22 mouse cellular contexts compared by ENCODE assay signal in the genomic region with DNA sequence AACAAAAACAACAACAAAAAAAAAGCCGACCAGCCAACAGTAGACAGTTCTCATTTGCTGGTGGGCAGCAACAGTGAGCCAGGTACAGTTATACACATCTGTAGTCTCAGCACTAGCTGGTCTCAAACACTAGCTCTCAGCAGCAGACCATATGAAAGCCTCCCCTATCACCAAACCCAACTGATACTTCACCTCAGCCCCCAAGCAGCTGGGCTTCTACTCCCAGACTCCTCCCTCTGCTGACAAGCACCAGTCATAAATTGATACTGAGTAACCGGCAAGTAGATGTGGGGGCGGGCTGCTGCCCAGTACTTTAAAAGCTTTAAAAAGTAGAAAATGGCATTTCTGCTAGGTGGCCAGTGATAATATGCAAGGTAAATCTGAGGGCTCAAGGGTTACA. TPM values are rescaled to one million over a fixed set of nuclear protein-coding genes. Genes with fewer than 3 reads are reported as not detected.
DNase-seq lines count a peak whose midpoint lies in the region; ATAC-seq and TF ChIP-seq lines count a peak whose summit lies in the region.
"Had no signal": no experiment of that assay in that cellular context is flagged by ENCODE, and none has a peak within 500 bp of the region (broad histone marks: within the 10 kb centered on the region; RNA-seq: fewer than 3 reads in every experiment).

No protein-coding gene starts in this region.

- no peak overlapping the region for H3K4me2 ChIP-seq in heart, embryonic 13.5 days
- H3K4me2 ChIP-seq in kidney, embryonic 16.5 days (replicated peaks; ENCODE audit: low read depth, low read length), result no peak overlapping the region
- H3K4me2 ChIP-seq in embryonic facial prominence, embryonic 15.5 days (replicated peaks), result no peak overlapping the region
- no peak overlapping the region for H3K4me2 ChIP-seq in limb, embryonic 14.5 days (replicated peaks; ENCODE audit: low read depth, low read length, severe bottlenecking)
- H3K4me2 ChIP-seq: forebrain, embryonic 12.5 days; hindbrain, embryonic 13.5 days; liver, embryonic 11.5 days; midbrain, embryonic 11.5 days; neural tube, embryonic 15.5 days; stomach, embryonic 15.5 days had no signal

- no peak for TF ChIP-seq POLR2A in limb, embryonic 14.5 days (IDR thresholded peaks at IDR 0.05; ENCODE audit: borderline replicate concordance, extremely low read depth, insufficient read depth, insufficient read length)

- no peaks in the 10 kb centered on the region for H3K27me3 ChIP-seq in heart, embryonic 13.5 days (replicated peaks)
- no peaks in the 10 kb centered on the region for H3K27me3 ChIP-seq in kidney, embryonic 16.5 days (ENCODE audit: insufficient read depth, low read length)
- no peaks in the 10 kb centered on the region for H3K27me3 ChIP-seq in embryonic facial prominence, embryonic 15.5 days
- no peaks in the 10 kb centered on the region for H3K27me3 ChIP-seq in limb, embryonic 14.5 days (ENCODE audit: control insufficient read depth, insufficient read depth, low read length)
- H3K27me3 ChIP-seq: forebrain, embryonic 12.5 days; hindbrain, embryonic 13.5 days; neural tube, embryonic 15.5 days; stomach, embryonic 15.5 days had no signal

- H3K9me3 ChIP-seq in heart, embryonic 13.5 days, result no peaks in the 10 kb centered on the region
- H3K9me3 ChIP-seq in kidney, embryonic 16.5 days (ENCODE audit: low read length), result no peaks in the 10 kb centered on the region
- H3K9me3 ChIP-seq in embryonic facial prominence, embryonic 15.5 days (replicated peaks), result no peaks in the 10 kb centered on the region
- H3K9me3 ChIP-seq in limb, embryonic 14.5 days (ENCODE audit: control insufficient read depth, low read length), result no peaks in the 10 kb centered on the region
- H3K9me3 ChIP-seq: forebrain, embryonic 12.5 days; hindbrain, embryonic 13.5 days; neural tube, embryonic 15.5 days; stomach, embryonic 15.5 days had no signal

- H3K4me3 ChIP-seq in heart, embryonic 13.5 days, result no peak overlapping the region
- no peak overlapping the region for H3K4me3 ChIP-seq in kidney, embryonic 16.5 days (ENCODE audit: low read length)
- no peak overlapping the region for H3K4me3 ChIP-seq in embryonic facial prominence, embryonic 15.5 days (replicated peaks)
- H3K4me3 ChIP-seq in limb, embryonic 14.5 days (replicated peaks; ENCODE audit: low read length), result no peak overlapping the region
- H3K4me3 ChIP-seq: forebrain, embryonic 12.5 days; hindbrain, embryonic 13.5 days; neural tube, embryonic 15.5 days; stomach, embryonic 15.5 days had no signal

- no peaks in the 10 kb centered on the region for H3K36me3 ChIP-seq in heart, embryonic 13.5 days
- no peaks in the 10 kb centered on the region for H3K36me3 ChIP-seq in kidney, embryonic 16.5 days (ENCODE audit: insufficient read depth, low read length)
- H3K36me3 ChIP-seq in embryonic facial prominence, embryonic 15.5 days, result no peaks in the 10 kb centered on the region
- no peaks in the 10 kb centered on the region for H3K36me3 ChIP-seq in limb, embryonic 14.5 days (ENCODE audit: control insufficient read depth, insufficient read depth, low read length)
- H3K36me3 ChIP-seq: forebrain, embryonic 12.5 days; hindbrain, embryonic 13.5 days; neural tube, embryonic 15.5 days; stomach, embryonic 15.5 days had no signal

- DNase-seq in heart, adult 18-20 months, result no peak
- no peak for DNase-seq in kidney, postnatal 36 days
- peak; percentile 37 for DNase-seq in limb, embryonic 14.5 days (ENCODE audit: low spot score)
- DNase-seq in layer of hippocampus, postnatal 25 days (ENCODE audit: extremely low spot score in 1 of 2, low spot score in 1 of 2), result no peak
- DNase-seq: adrenal gland, postnatal 14 days; cerebellum, adult 8-10 months; cerebellum, postnatal 36 days; kidney, postnatal 10 days; liver, postnatal 0 days; lung, postnatal 14 days; thymus, adult 2 months; thymus, postnatal 4 days had no signal

- H3K9ac ChIP-seq in heart, embryonic 13.5 days, result no peak overlapping the region
- H3K9ac ChIP-seq in kidney, embryonic 16.5 days (replicated peaks; ENCODE audit: low read length), result no peak overlapping the region
- no peak overlapping the region for H3K9ac ChIP-seq in embryonic facial prominence, embryonic 15.5 days
- no peak overlapping the region for H3K9ac ChIP-seq in limb, embryonic 14.5 days (ENCODE audit: low read depth, low read length, severe bottlenecking)
- H3K9ac ChIP-seq: forebrain, embryonic 12.5 days; hindbrain, embryonic 13.5 days; liver, postnatal 0 days; neural tube, embryonic 15.5 days; stomach, embryonic 15.5 days had no signal

- no peak for ATAC-seq in heart, embryonic 13.5 days (ENCODE audit: extremely low read depth, insufficient number of reproducible peaks, low FRiP score, low TSS enrichment)
- ATAC-seq in kidney, embryonic 16.5 days (ENCODE audit: low FRiP score, low TSS enrichment), result peak; percentile 50; the same call in 1 of the 2 replicates
- no peak for ATAC-seq in embryonic facial prominence, embryonic 15.5 days (ENCODE audit: insufficient number of reproducible peaks, low FRiP score, low TSS enrichment, low read depth)
- ATAC-seq in limb, embryonic 14.5 days (ENCODE audit: low FRiP score, low read depth), result peak; percentile 66
- ATAC-seq: liver, postnatal 0 days had no signal

- 0 out of 2 replicates have a peak overlapping the region, but pooled peaks have one; percentile 15 for H3K27ac ChIP-seq in heart, embryonic 13.5 days (replicated peaks)
- H3K27ac ChIP-seq in kidney, embryonic 16.5 days (ENCODE audit: low read length), result no peak overlapping the region
- H3K27ac ChIP-seq in embryonic facial prominence, embryonic 15.5 days (replicated peaks), result peak overlapping the region; percentile 67
- H3K27ac ChIP-seq in limb, embryonic 14.5 days (replicated peaks; ENCODE audit: low read depth, low read length), result no peak overlapping the region
- H3K27ac ChIP-seq: forebrain, embryonic 12.5 days; hindbrain, embryonic 13.5 days; neural tube, embryonic 15.5 days; stomach, embryonic 15.5 days had no signal

- WGBS in heart, embryonic 13.5 days, result 37% methylated on average over 3 of the region's 3 CpGs
- 39% methylated on average over 3 of the region's 3 CpGs for WGBS in kidney, embryonic 16.5 days
- 49% methylated on average over 3 of the region's 3 CpGs for WGBS in embryonic facial prominence, embryonic 15.5 days
- 43% methylated on average over 3 of the region's 3 CpGs for WGBS in limb, embryonic 14.5 days

- H3K4me1 ChIP-seq in heart, embryonic 13.5 days, result peaks cover 30% of the 10 kb centered on the region
- peaks cover 21% of the 10 kb centered on the region for H3K4me1 ChIP-seq in kidney, embryonic 16.5 days (ENCODE audit: insufficient read depth, low read length)
- H3K4me1 ChIP-seq in embryonic facial prominence, embryonic 15.5 days, result peaks cover 33% of the 10 kb centered on the region
- H3K4me1 ChIP-seq in limb, embryonic 14.5 days (ENCODE audit: control insufficient read depth, insufficient read depth, low read length), result peaks cover 26% of the 10 kb centered on the region
- H3K4me1 ChIP-seq: forebrain, embryonic 12.5 days; hindbrain, embryonic 13.5 days had no signal

RNA-seq across cellular contexts. Expression of a gene that starts 22.0 kb away (rescaled TPM):
- 15.3 and 15.7 TPM in 2 replicates for polyA plus RNA-seq in heart, embryonic 13.5 days (2015; fragmentation: Nextera tagmentation; extraction: Ambion mirVana)
- total RNA-seq in heart, adult 18-20 months (2021), result 10 to 100 TPM; 57.6 to 60.4 TPM
- polyA plus RNA-seq in kidney, embryonic 16.5 days (2015; fragmentation: Nextera tagmentation; extraction: Ambion mirVana), result 21.3 and 21.9 TPM in 2 replicates
- 34.2 and 38.9 TPM in 2 replicates for polyA plus RNA-seq in embryonic facial prominence, embryonic 15.5 days (2015; fragmentation: Nextera tagmentation; extraction: Ambion mirVana)
- 53.9 and 56.2 TPM in 2 replicates for polyA plus RNA-seq in limb, embryonic 14.5 days (2012; rRNA removed)
- 47.7 and 49.7 TPM in 2 replicates for polyA plus RNA-seq in limb, embryonic 14.5 days (2014; fragmentation: Nextera tagmentation; extraction: Ambion mirVana)
- total RNA-seq in layer of hippocampus, postnatal 25 days (2021), result 10 to 100 TPM; 14.1 to 14.9 TPM
- total RNA-seq: megakaryocyte progenitor cell, adult 5-6 weeks had no signal

Comparison
In these comparisons a context has a peak if more than half of its experiments do, and no peak if none do; other contexts are left out.
1. ATAC-seq: peak in kidney, embryonic 16.5 days (single experiment) and limb, embryonic 14.5 days (single experiment); none in heart, embryonic 13.5 days (single experiment) and embryonic facial prominence, embryonic 15.5 days (single experiment).
2. H3K27ac ChIP-seq: peak in heart, embryonic 13.5 days (single experiment) and embryonic facial prominence, embryonic 15.5 days (single experiment); none in kidney, embryonic 16.5 days (single experiment) and limb, embryonic 14.5 days (single experiment).